Mouse (Mus musculus) common myeloid progenitor, adult 5-6 weeks (primary cell): Measurements from ENCODE around the gene Pde8b. TPM values are rescaled to one million over a fixed set of nuclear protein-coding genes. Genes with fewer than 3 reads are reported as not detected.
A peak's percentile ranks its signal among the peaks of the same experiment; 100 is the strongest.

Experiments
- ATAC-seq: replicated peaks from 2 replicates; pipeline ENCODE4 v1.8.0; 2016; ENCODE audit warnings: low read depth, mild to moderate bottlenecking, moderate TSS enrichment, inconsistent platforms; ENCODE audit not compliant: poor library complexity, severe bottlenecking
- total RNA-seq: library from RNA; stranded (forward); fragments of 200-1000, 187-1606 nt; gene quantifications from 2 replicates; pipeline ENCODE4 v1.2.3, GENCODE M21; 2017

The Pde8b gene
- total RNA-seq, 1 experiment from 2014 or later = 0.87 TPM

GRCm38 (mm10) chr13:95038200-95038599 is 211.9 kb downstream of the Pde8b start:
- ATAC-seq = 0 out of 2 replicates have a peak, but pooled peaks have one; percentile 22

GRCm38 (mm10) chr13:95034715-95035114 is 215.4 kb downstream of the Pde8b start:
- ATAC-seq = no peak

- ATAC-seq = peak; percentile 50; the same call in 1 of the 2 replicates
These were observed 216.0 kb downstream of the Pde8b start for GRCm38 (mm10) chr13:95034094-95034493.

GRCm38 (mm10) chr13:95032973-95033372 is 217.2 kb downstream of the Pde8b start:
- peak; percentile 54; the same call in 1 of the 2 replicates for ATAC-seq

- ATAC-seq = no peak
These were observed 217.9 kb downstream of the Pde8b start for GRCm38 (mm10) chr13:95032127-95032831.

GRCm38 (mm10) chr13:95030828-95031227 is 219.3 kb downstream of the Pde8b start:
- no peak for ATAC-seq

GRCm38 (mm10) chr13:95020216-95020615 is 229.9 kb downstream of the Pde8b start:
- ATAC-seq = no peak

GRCm38 (mm10) chr13:95019345-95019744 is 230.8 kb downstream of the Pde8b start:
- ATAC-seq = peak; percentile 72

GRCm38 (mm10) chr13:95017916-95018315 is 232.2 kb downstream of the Pde8b start:
- ATAC-seq = peak; percentile 50; the same call in 1 of the 2 replicates

GRCm38 (mm10) chr13:95017278-95017677 is 232.9 kb downstream of the Pde8b start:
- no peak for ATAC-seq

- ATAC-seq = no peak
These were observed 238.4 kb downstream of the Pde8b start for GRCm38 (mm10) chr13:95011546-95012257.

GRCm38 (mm10) chr13:95009261-95009660 is 240.9 kb downstream of the Pde8b start:
- ATAC-seq = no peak

- peak; percentile 81 for ATAC-seq
These were observed 242.9 kb downstream of the Pde8b start for GRCm38 (mm10) chr13:95007281-95007680.

GRCm38 (mm10) chr13:94990516-94990915 is 259.6 kb downstream of the Pde8b start:
- ATAC-seq = no peak

GRCm38 (mm10) chr13:94979081-94979480 is 271.1 kb downstream of the Pde8b start:
- no peak for ATAC-seq

- peak; percentile 93 for ATAC-seq
These were observed 273.6 kb downstream of the Pde8b start, which contains the start of gene Wdr41 for GRCm38 (mm10) chr13:94976219-94977186. Wdr41 (plus strand) TSS chr13:94976344.

GRCm38 (mm10) chr13:94975828-94976218 is 274.3 kb downstream of the Pde8b start:
- ATAC-seq = peak; percentile 44
